Mouse (Mus musculus) liver, embryonic 14.5 days (tissue): ENCODE measurements at regions not wholly inside any gene's neighbourhood (a gene's known extent, or its start where the extent isn't known, plus 50 kb on each side); places are given as distances from the start of the nearest gene placed in this dataset.

Experiments
- ATAC-seq: fragments of 200-750 bp; cut with Nextera tagmentation; 2 replicates; pipeline ENCODE4 v1.8.0; 2017; ENCODE audit warnings: moderate number of reproducible peaks, mild to moderate bottlenecking, moderate library complexity; ENCODE audit not compliant: insufficient read depth
- DNase-seq, 3 experiments: peaks; one replicate each; pipeline ENCODE4 v3.0.0-alpha.2; 2012 to 2013; ENCODE audit warnings: low read depth in 3 of 3, low spot score in 3 of 3
- H3K27ac ChIP-seq: fragments of 300-500 bp; sonication (generic); 2 replicates; pipeline ENCODE4 v1.5.1; 2014; ENCODE audit warnings: moderate library complexity, mild to moderate bottlenecking, control low read depth, inconsistent platforms
- H3K27me3 ChIP-seq: fragments of 300-500 bp; sonication (generic); 2 replicates; pipeline ENCODE4 v1.6.1; 2014; ENCODE audit warnings: mild to moderate bottlenecking, low read length, moderate library complexity; ENCODE audit not compliant: control insufficient read depth, insufficient read depth
- H3K36me3 ChIP-seq: fragments of 300-500 bp; sonication (generic); replicated peaks from 2 replicates; pipeline ENCODE4 v1.6.1; 2014; ENCODE audit warnings: low read depth; ENCODE audit not compliant: control insufficient read depth, insufficient read depth
- H3K4me1 ChIP-seq, 2 experiments: fragments of 200-500 bp in 1 of 2; fragments of 300-500 bp in 1 of 2; sonication (generic) in 1 of 2; replicated peaks; 2 replicates each; pipeline ENCODE4 v1.6.1; 2012 to 2014; ENCODE audit warnings: antibody characterized with exemption in 1 of 2, inconsistent platforms in 1 of 2, low read length in 1 of 2; ENCODE audit not compliant: control insufficient read depth in 2 of 2, insufficient read depth in 2 of 2
- H3K4me2 ChIP-seq: fragments of 300-500 bp; sonication (generic); 2 replicates; pipeline ENCODE4 v1.6.1; 2014; ENCODE audit warnings: low read depth, mild to moderate bottlenecking, control low read depth, moderate library complexity
- H3K4me3 ChIP-seq, 2 experiments: fragments of 200-500 bp in 1 of 2; fragments of 300-500 bp in 1 of 2; sonication (generic) in 1 of 2; 2 replicates each; pipeline ENCODE4 v1.5.1; 2012 to 2014; ENCODE audit warnings: low read depth in 2 of 2, low read length in 2 of 2, mild to moderate bottlenecking in 2 of 2, control low read depth in 1 of 2, inconsistent platforms in 1 of 2, moderate library complexity in 1 of 2; ENCODE audit not compliant: insufficient read depth in 1 of 2
- H3K9ac ChIP-seq: fragments of 300-500 bp; sonication (generic); replicated peaks from 2 replicates; pipeline ENCODE4 v1.6.1; 2014; ENCODE audit warnings: mild to moderate bottlenecking, control low read depth, moderate library complexity
- H3K9me3 ChIP-seq: fragments of 300-500 bp; sonication (generic); 2 replicates; pipeline ENCODE4 v1.6.1; 2016; ENCODE audit warnings: low read length, mixed read lengths; ENCODE audit not compliant: control insufficient read depth
- CTCF ChIP-seq: IDR thresholded peaks from 2 replicates; pipeline ENCODE4 v1.5.1; 2016; ENCODE audit warnings: antibody characterized with exemption, low read depth, control low read depth
- EP300 ChIP-seq: IDR thresholded peaks from 2 replicates; pipeline ENCODE4 v1.6.1; 2016; ENCODE audit warnings: antibody characterized with exemption, low read depth
- WGBS: fragments of 180-500 bp; shearing (Covaris S2); extraction: QIAGEN DNeasy Blood & Tissue Kit; methylation state at CpG from one replicate; pipeline ENCODE4 v1.1.7; 2014; ENCODE audit not compliant: insufficient replicate concordance; 5-methylcytosine and 5-hydroxymethylcytosine counted together

- DNase-seq, result no peak
- H3K9me3 ChIP-seq, result no peaks in the 10 kb centered on the region
Observed at GRCm38 (mm10) chrX:42332906-42333305, 156.6 kb upstream of the Tex13c2 start.

GRCm38 (mm10) chrX:42333631-42334030 is 155.9 kb upstream of the Tex13c2 start:
- ATAC-seq (no peak), DNase-seq (no peak)
- Histone ChIP-seq H3K9me3 (no peaks in the 10 kb centered on the region), H3K4me2 (no peak overlapping the region), H3K27me3 (no peaks in the 10 kb centered on the region), H3K4me3 (no peak overlapping the region), H3K36me3 (no peaks in the 10 kb centered on the region), H3K27ac (no peak overlapping the region), H3K9ac (no peak overlapping the region), H3K4me1 (no peaks in the 10 kb centered on the region)
- 41% methylated on average over 4 of the region's 4 CpGs for WGBS
- TF ChIP-seq CTCF (no peak), EP300 (no peak)

More at GRCm38 (mm10) chrX:42332906-42333305, 156.6 kb upstream of the Tex13c2 start:
- WGBS, result 54% methylated on average over 7 of the region's 7 CpGs
- H3K27me3 ChIP-seq, result no peaks in the 10 kb centered on the region
- no peak overlapping the region for H3K4me3 ChIP-seq
- no peak overlapping the region for H3K27ac ChIP-seq
- no peak overlapping the region for H3K9ac ChIP-seq
- H3K4me2 ChIP-seq, result no peak overlapping the region
- no peak for ATAC-seq
- no peaks in the 10 kb centered on the region for H3K4me1 ChIP-seq
- H3K36me3 ChIP-seq, result no peaks in the 10 kb centered on the region
- no peak for TF ChIP-seq CTCF
- no peak for TF ChIP-seq EP300

GRCm38 (mm10) chrX:42334794-42335193 is 154.7 kb upstream of the Tex13c2 start:
- no peaks in the 10 kb centered on the region for H3K36me3 ChIP-seq
- H3K27me3 ChIP-seq, result no peaks in the 10 kb centered on the region
- ATAC-seq (no peak), DNase-seq (no peak)
- H3K4me1 ChIP-seq, result no peaks in the 10 kb centered on the region
- H3K27ac ChIP-seq, result no peak overlapping the region
- no peak overlapping the region for H3K9ac ChIP-seq
- no peaks in the 10 kb centered on the region for H3K9me3 ChIP-seq
- TF ChIP-seq EP300, result no peak
- TF ChIP-seq CTCF, result no peak
- WGBS, result 69% methylated on average over 2 of the region's 2 CpGs
- H3K4me2 ChIP-seq, result no peak overlapping the region
- H3K4me3 ChIP-seq, result no peak overlapping the region

GRCm38 (mm10) chrX:42336772-42337171 is 152.7 kb upstream of the Tex13c2 start:
- Histone ChIP-seq H3K4me2 (no peak overlapping the region), H3K27me3 (no peaks in the 10 kb centered on the region), H3K4me1 (no peaks in the 10 kb centered on the region), H3K4me3 (no peak overlapping the region), H3K36me3 (no peaks in the 10 kb centered on the region), H3K9ac (no peak overlapping the region), H3K9me3 (no peaks in the 10 kb centered on the region), H3K27ac (no peak overlapping the region)
- ATAC-seq, result no peak
- no peak for TF ChIP-seq CTCF
- TF ChIP-seq EP300, result no peak
- WGBS, result 69% methylated on average over 3 of the region's 3 CpGs
- no peak for DNase-seq

GRCm38 (mm10) chrX:42342362-42342761 is 147.1 kb upstream of the Tex13c2 start:
- ATAC-seq (no peak), DNase-seq (no peak)
- WGBS, result 53% methylated on average over 7 of the region's 7 CpGs
- Histone ChIP-seq H3K4me2 (no peak overlapping the region), H3K4me1 (no peaks in the 10 kb centered on the region), H3K9ac (no peak overlapping the region), H3K4me3 (no peak overlapping the region), H3K27ac (no peak overlapping the region), H3K36me3 (no peaks in the 10 kb centered on the region), H3K9me3 (no peaks in the 10 kb centered on the region), H3K27me3 (no peaks in the 10 kb centered on the region)
- TF ChIP-seq CTCF (no peak), EP300 (no peak)
